Mouse (Mus musculus): ENCODE data around the gene Itih4.

DNA sequence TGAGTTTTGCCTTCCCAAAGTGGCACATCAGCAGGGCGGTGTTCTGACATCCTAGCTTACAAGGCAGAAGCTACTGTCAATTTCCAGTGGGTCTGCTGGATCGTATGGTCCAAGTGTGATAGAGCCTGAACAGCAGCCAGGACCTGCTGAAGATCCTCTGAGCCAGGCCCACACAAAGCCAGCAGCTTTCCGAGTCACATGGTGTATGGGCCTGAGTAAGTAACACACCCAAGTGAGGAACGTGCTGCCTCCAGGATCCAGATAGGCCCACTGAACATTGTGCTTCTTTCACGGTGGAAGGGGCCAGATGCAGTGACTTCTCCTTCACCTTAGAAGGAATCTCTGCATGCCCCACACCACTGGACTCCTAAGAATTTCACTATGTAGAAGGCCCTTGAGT lies 34.0 kb upstream of the Itih4 start:
- TF ChIP-seq CTCF (IDR thresholded peaks at IDR 0.05; ENCODE audit: borderline replicate concordance, insufficient read depth, low read depth, low read length), result no peak
- TF ChIP-seq POLR2A (IDR thresholded peaks at IDR 0.05; ENCODE audit: borderline replicate concordance, insufficient read depth, low read length), result no peak

Data from cerebellum, adult 2 months (tissue).